Mouse (Mus musculus): ENCODE measurements around the gene I0C0044D17Rik.

The I0C0044D17Rik gene

DNA sequence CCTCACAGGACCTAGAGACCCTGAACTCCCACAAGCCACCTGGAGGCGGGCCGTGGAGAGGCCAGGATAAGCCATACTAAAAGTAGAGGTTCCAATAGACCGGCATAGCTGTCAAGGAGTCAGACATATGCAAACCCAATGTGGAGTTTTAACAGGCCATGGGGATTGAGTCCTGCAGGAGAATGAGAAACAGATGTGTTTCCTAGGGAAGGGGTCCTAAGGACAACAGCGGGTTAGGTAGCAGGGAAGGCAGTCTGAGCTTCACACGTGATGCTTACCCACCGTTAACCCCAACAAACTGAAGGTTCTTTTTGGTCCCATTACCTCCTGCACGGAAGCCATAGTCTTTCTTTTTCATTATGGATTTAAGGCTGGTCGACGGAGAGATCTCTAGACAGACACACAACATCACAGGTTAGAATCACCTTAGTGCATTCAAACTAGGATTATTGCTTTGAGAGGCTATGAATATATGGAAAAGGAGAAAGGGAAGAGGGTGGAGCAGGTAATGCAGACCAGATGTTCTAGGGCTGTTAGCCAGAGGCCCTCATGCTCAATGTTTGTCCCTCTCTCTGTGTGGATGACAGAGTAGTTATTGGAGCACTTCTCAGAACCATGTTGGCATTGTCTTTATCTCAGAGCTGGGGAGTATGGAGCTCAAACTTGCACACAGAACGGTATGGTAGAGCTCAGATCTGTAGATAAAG, 46.8 kb downstream of the I0C0044D17Rik start:
- DNase-seq (ENCODE audit: low spot score): no peak

DNA sequence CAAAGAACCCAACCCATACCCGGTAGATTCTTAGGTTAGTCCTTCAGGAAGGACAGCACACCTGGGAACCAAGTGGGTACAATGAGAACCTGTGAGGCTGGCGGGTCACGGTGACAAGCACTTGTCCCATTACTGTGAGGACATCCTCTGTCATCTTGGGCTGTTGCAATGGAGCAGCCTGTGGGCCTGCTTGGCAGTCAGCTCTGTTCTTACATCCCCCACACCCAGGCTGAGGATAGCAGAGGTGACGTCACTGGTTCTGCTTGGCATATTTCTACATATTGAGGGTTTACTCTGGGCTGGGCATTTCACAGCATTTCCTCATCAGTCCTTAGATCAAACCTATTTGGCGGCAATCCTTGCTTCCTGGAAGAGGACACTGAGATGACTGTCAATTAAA, 49.9 kb downstream of the I0C0044D17Rik start:
- no peak for DNase-seq (ENCODE audit: low spot score)

Measured in left cerebral cortex, adult 11 months (tissue).